Mouse (Mus musculus): ENCODE data around the gene Srgap2. TPM values are rescaled to one million over a fixed set of nuclear protein-coding genes. Genes with fewer than 3 reads are reported as not detected.
"Not testable (repeated sequence)": the region's sequence is repeated elsewhere in the genome, so short reads cannot be mapped to it uniquely, and the experiment has no call there.

The Srgap2 gene
- total RNA-seq, 2 experiments from 2014 or later, result 175 to 199 TPM

GRCm38 (mm10) chr1:131268776-131269175 lies 258.4 kb downstream of the Srgap2 start:
- no peak for DNase-seq
- intact Hi-C loops (cut with DNase I), result loop anchor here (5.0 kb wide), 1 partner anchor 151 kb away; no protein-coding TSS in a partner anchor

GRCm38 (mm10) chr1:131263905-131264304 lies 263.2 kb downstream of the Srgap2 start:
- intact Hi-C loops (cut with DNase I), result no loop called here

GRCm38 (mm10) chr1:131260309-131260656 lies 266.9 kb downstream of the Srgap2 start:
- intact Hi-C loops (cut with DNase I), result no loop called here
- peak; percentile 77 for DNase-seq

More at GRCm38 (mm10) chr1:131263905-131264304, 263.2 kb downstream of the Srgap2 start:
- no peak for DNase-seq

- DNase-seq, result no peak
- intact Hi-C loops (cut with DNase I), result no loop called here
Measured at GRCm38 (mm10) chr1:131259632-131260308, 267.4 kb downstream of the Srgap2 start.

- DNase-seq, result peak; percentile 27
- intact Hi-C loops (cut with DNase I), result no loop called here
Measured at GRCm38 (mm10) chr1:131257288-131257687, 269.9 kb downstream of the Srgap2 start.

GRCm38 (mm10) chr1:131252516-131253250 lies 274.5 kb downstream of the Srgap2 start:
- intact Hi-C loops (cut with DNase I); DNase-seq: not testable (repeated sequence)

GRCm38 (mm10) chr1:131246433-131247395 lies 280.4 kb downstream of the Srgap2 start:
- DNase-seq, result peak; percentile 49
- intact Hi-C loops (cut with DNase I), result loop anchor here (5.0 kb wide), 1 partner anchor 359 kb away; the partner anchor contains the start of gene Il24

GRCm38 (mm10) chr1:131245926-131246325 lies 281.2 kb downstream of the Srgap2 start:
- intact Hi-C loops (cut with DNase I), result loop anchor here (2.0 to 5.0 kb wide), 2 partner anchors 65 to 359 kb away; partner anchors contain the start of gene Il24
- DNase-seq, result peak; percentile 56

GRCm38 (mm10) chr1:131245089-131245856 lies 281.9 kb downstream of the Srgap2 start, which contains the start of gene Rassf5:
Rassf5 (minus strand) TSS chr1:131245258.
- intact Hi-C loops (cut with DNase I), result loop anchor here (2.0 to 5.0 kb wide), 2 partner anchors 64 to 358 kb away; partner anchors contain the start of gene Il24
- peak; percentile 77 for DNase-seq

- intact Hi-C loops (cut with DNase I), result loop anchor here (2.0 to 5.0 kb wide), 2 partner anchors 64 to 357 kb away; partner anchors contain the start of gene Il24
- peak; percentile 24 for DNase-seq
Measured at GRCm38 (mm10) chr1:131244536-131245088, 282.5 kb downstream of the Srgap2 start.

GRCm38 (mm10) chr1:131242956-131243355 lies 284.2 kb downstream of the Srgap2 start:
- no peak for DNase-seq
- intact Hi-C loops (cut with DNase I), result no loop called here

GRCm38 (mm10) chr1:131239576-131240193 lies 287.5 kb downstream of the Srgap2 start:
- DNase-seq, result peak; percentile 26

GRCm38 (mm10) chr1:131238931-131239381 lies 288.2 kb downstream of the Srgap2 start:
- DNase-seq, result peak; percentile 54
- intact Hi-C loops (cut with DNase I), result no loop called here

More at GRCm38 (mm10) chr1:131239576-131240193, 287.5 kb downstream of the Srgap2 start:
- intact Hi-C loops (cut with DNase I), result no loop called here

- DNase-seq, result no peak
- intact Hi-C loops (cut with DNase I), result no loop called here
Measured at GRCm38 (mm10) chr1:131236077-131236476, 291.1 kb downstream of the Srgap2 start.

Small RNA genes within 50 kb of the gene (microRNA-seq; reads per million reads assigned to microRNA genes)
- not detected for gene Gm24273

Other genes starting within 250 kb of the Srgap2 start
- 1 to 10 TPM; 3.7 to 3.9 TPM for gene Ikbke, start 247.7 kb downstream of the Srgap2 start, total RNA-seq (2021)
- 1 to 10 TPM; 1.2 TPM for gene Fam72a, start 551 bp upstream of the Srgap2 start, total RNA-seq (2021)
- not detected for gene Avpr1b, start 71.9 kb upstream of the Srgap2 start, total RNA-seq (2021)
- gene Ctse, start 111.0 kb upstream of the Srgap2 start, total RNA-seq (2021), result under 1 TPM in 1 of 2 experiments, not detected in 1; 0.20 TPM
- 1 to 10 TPM in 1 of 2 experiments, under 1 TPM in 1; 0.93 to 1.8 TPM for gene Rab7b, start 161.3 kb upstream of the Srgap2 start, total RNA-seq (2021)
- under 1 TPM; 0.16 to 0.52 TPM for gene Slc26a9, start 216.7 kb upstream of the Srgap2 start, total RNA-seq (2021)

Data from left cerebral cortex, postnatal 4 days (tissue).